In genomic region chr6:108284688-108285087, GRCm38 (mm10) we compare ENCODE assay signal across 16 mouse cellular contexts.
"Had no signal": no experiment of that assay in that cellular context is flagged by ENCODE, and none has a peak within 500 bp of the region (broad histone marks: within the 10 kb centered on the region; RNA-seq: fewer than 3 reads in every experiment).

No protein-coding gene starts in this region.

- H3K4me3 ChIP-seq: lung, embryonic 15.5 days; megakaryocyte, embryonic 14.5 days; midbrain, embryonic 13.5 days; midbrain, embryonic 15.5 days; neural tube, embryonic 12.5 days had no signal

- H3K9me3 ChIP-seq: lung, embryonic 15.5 days; megakaryocyte, embryonic 14.5 days; midbrain, embryonic 13.5 days; midbrain, embryonic 15.5 days; neural tube, embryonic 12.5 days had no signal

- DNase-seq: liver, postnatal 0 days; lung, adult 2 months; lung, postnatal 14 days; lung, postnatal 36 days; right cerebral cortex, postnatal 14 days; thymus, adult 18-20 months; thymus, postnatal 14 days; thymus, postnatal 36 days had no signal

- H3K27ac ChIP-seq: lung, embryonic 15.5 days; macrophage; midbrain, embryonic 13.5 days; midbrain, embryonic 15.5 days; neural tube, embryonic 12.5 days had no signal

- H3K36me3 ChIP-seq: lung, embryonic 15.5 days; midbrain, embryonic 13.5 days; midbrain, embryonic 15.5 days; neural tube, embryonic 12.5 days had no signal

- H3K9ac ChIP-seq: liver, postnatal 0 days; lung, embryonic 15.5 days; midbrain, embryonic 13.5 days; midbrain, embryonic 15.5 days; neural tube, embryonic 12.5 days had no signal

- H3K27me3 ChIP-seq: lung, embryonic 15.5 days; megakaryocyte, embryonic 14.5 days; midbrain, embryonic 13.5 days; midbrain, embryonic 15.5 days; neural tube, embryonic 12.5 days had no signal

- ATAC-seq: liver, postnatal 0 days; lung, postnatal 0 days; midbrain, embryonic 13.5 days; midbrain, embryonic 15.5 days had no signal

- H3K4me1 ChIP-seq: midbrain, embryonic 13.5 days; midbrain, embryonic 15.5 days; neural tube, embryonic 12.5 days had no signal

- H3K4me2 ChIP-seq: lung, embryonic 15.5 days; midbrain, embryonic 11.5 days; midbrain, embryonic 13.5 days; midbrain, embryonic 15.5 days; neural tube, embryonic 12.5 days had no signal
